Mouse (Mus musculus) midbrain, embryonic 11.5 days (tissue): ENCODE measurements around the gene Sesn1. TPM values are rescaled to one million over a fixed set of nuclear protein-coding genes. Genes with fewer than 3 reads are reported as not detected.

Source experiments
- ATAC-seq: fragments of 200-750 bp; cut with Nextera tagmentation; 2 replicates; pipeline ENCODE4 v1.8.0; 2017; ENCODE audit warnings: moderate TSS enrichment, moderate library complexity; ENCODE audit not compliant: low FRiP score
- DNase-seq: peaks from one replicate; pipeline ENCODE4 v3.0.0; 2015; ENCODE audit warnings: low spot score; ENCODE audit errors: missing footprints
- H3K27ac ChIP-seq: fragments of 300-500 bp; sonication (generic); 2 replicates; pipeline ENCODE4 v1.5.1; 2014; ENCODE audit warnings: low read depth, low read length
- H3K27me3 ChIP-seq: fragments of 300-500 bp; sonication (generic); 2 replicates; pipeline ENCODE4 v1.6.1; 2014; ENCODE audit warnings: mild to moderate bottlenecking, low read length, moderate library complexity, mixed read lengths; ENCODE audit not compliant: control insufficient read depth, insufficient read depth
- H3K36me3 ChIP-seq: fragments of 300-500 bp; sonication (generic); 2 replicates; pipeline ENCODE4 v1.6.1; 2014; ENCODE audit warnings: mild to moderate bottlenecking, low read length, moderate library complexity, mixed read lengths; ENCODE audit not compliant: control insufficient read depth, insufficient read depth
- H3K4me1 ChIP-seq: fragments of 300-500 bp; sonication (generic); 2 replicates; pipeline ENCODE4 v1.6.1; 2014; ENCODE audit warnings: low read length; ENCODE audit not compliant: control insufficient read depth, insufficient read depth
- H3K4me2 ChIP-seq: fragments of 300-500 bp; sonication (generic); 2 replicates; pipeline ENCODE4 v1.6.1; 2014; ENCODE audit warnings: mild to moderate bottlenecking, moderate library complexity
- H3K4me3 ChIP-seq: fragments of 300-500 bp; sonication (generic); 2 replicates; pipeline ENCODE4 v1.5.1; 2014; ENCODE audit warnings: low read depth, low read length
- H3K9ac ChIP-seq: fragments of 300-500 bp; sonication (generic); 2 replicates; pipeline ENCODE4 v1.6.1; 2014; ENCODE audit warnings: low read length
- H3K9me3 ChIP-seq: fragments of 300-500 bp; sonication (generic); 2 replicates; pipeline ENCODE4 v1.6.1; 2016; ENCODE audit warnings: low read length; ENCODE audit not compliant: control insufficient read depth
- WGBS: fragments of 180-500 bp; shearing (Covaris S2); extraction: QIAGEN DNeasy Blood & Tissue Kit; methylation state at CpG from one replicate; pipeline ENCODE4 v1.1.7; 2014; 5-methylcytosine and 5-hydroxymethylcytosine counted together
- polyA plus RNA-seq: library from polyadenylated mRNA; unstranded; fragments of >200 nt; fragmentation: Nextera tagmentation; extraction: Ambion mirVana; gene quantifications from 2 replicates; pipeline ENCODE4 v1.2.1, GENCODE M21; 2014

The Sesn1 gene
- polyA plus RNA-seq, 1 experiment from 2014 or later: 22.2 TPM

- no peaks in the 10 kb centered on the region for H3K36me3 ChIP-seq
- WGBS: 96% methylated on average over 8 of the region's 8 CpGs
- no peak overlapping the region for H3K9ac ChIP-seq
- no peak overlapping the region for H3K4me2 ChIP-seq
- H3K9me3 ChIP-seq: no peaks in the 10 kb centered on the region
- no peaks in the 10 kb centered on the region for H3K4me1 ChIP-seq
- ATAC-seq (no peak), DNase-seq (no peak)
- no peak overlapping the region for H3K4me3 ChIP-seq
- H3K27me3 ChIP-seq: no peaks in the 10 kb centered on the region
- no peak overlapping the region for H3K27ac ChIP-seq
Measured at GRCm38 (mm10) chr10:41847737-41848136, 38.0 kb downstream of the Sesn1 start.

DNA sequence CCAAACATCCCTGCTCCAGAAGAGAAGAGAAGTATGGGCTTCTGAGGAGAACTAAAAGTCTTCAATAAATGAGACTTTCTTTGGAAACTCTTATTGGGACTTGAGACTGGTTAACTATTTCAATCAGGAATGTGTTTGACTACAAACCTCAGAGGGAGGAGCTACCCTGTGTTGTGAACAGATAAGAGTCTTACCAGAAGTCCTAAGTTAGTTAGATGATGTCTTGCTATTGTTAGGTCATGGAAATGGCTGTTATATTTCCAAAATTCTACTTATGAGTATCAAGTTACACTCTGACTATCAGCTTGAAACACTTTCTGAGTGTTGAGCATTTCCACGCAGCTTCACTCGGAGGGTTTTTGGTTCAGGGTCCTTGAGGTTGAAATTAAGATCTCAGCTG is 39.0 kb downstream of the Sesn1 start:
- H3K36me3 ChIP-seq: no peaks in the 10 kb centered on the region
- H3K27me3 ChIP-seq: no peaks in the 10 kb centered on the region
- H3K4me1 ChIP-seq: no peaks in the 10 kb centered on the region
- H3K9me3 ChIP-seq: no peaks in the 10 kb centered on the region
- no peak for DNase-seq
- no peak overlapping the region for H3K4me3 ChIP-seq
- H3K4me2 ChIP-seq: no peak overlapping the region
- no peak for ATAC-seq
- 95% methylated on average over 2 of the region's 2 CpGs for WGBS
- no peak overlapping the region for H3K9ac ChIP-seq
- H3K27ac ChIP-seq: no peak overlapping the region

DNA sequence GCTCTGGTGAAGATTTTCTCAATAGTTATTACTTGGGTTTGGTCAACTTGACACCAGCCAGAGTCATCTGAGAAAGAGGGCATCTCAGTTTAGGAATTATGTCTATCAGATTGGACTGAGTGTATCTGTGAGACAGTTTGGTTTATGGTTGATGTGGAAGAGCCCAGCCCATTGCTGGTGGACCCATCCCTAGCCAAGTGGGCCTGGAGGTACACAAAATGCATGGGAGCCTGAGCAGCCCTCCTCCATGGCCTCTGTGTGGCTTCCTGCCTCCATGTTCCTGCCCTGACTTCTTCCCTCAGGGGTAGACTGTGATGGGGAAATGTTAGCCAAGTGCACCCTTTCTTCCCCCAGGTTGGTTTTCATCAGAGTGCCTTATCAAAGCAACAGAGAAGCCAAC is 50.1 kb downstream of the Sesn1 start:
- H3K4me2 ChIP-seq: no peak overlapping the region
- no peaks in the 10 kb centered on the region for H3K27me3 ChIP-seq
- H3K4me3 ChIP-seq: no peak overlapping the region
- no peaks in the 10 kb centered on the region for H3K4me1 ChIP-seq
- H3K36me3 ChIP-seq: no peaks in the 10 kb centered on the region
- no peak overlapping the region for H3K9ac ChIP-seq
- no peaks in the 10 kb centered on the region for H3K9me3 ChIP-seq
- H3K27ac ChIP-seq: no peak overlapping the region
- DNase-seq (no peak), ATAC-seq (no peak)

GRCm38 (mm10) chr10:41860275-41860688 is 50.5 kb downstream of the Sesn1 start:
- Histone ChIP-seq H3K27ac (no peak overlapping the region), H3K4me1 (no peaks in the 10 kb centered on the region), H3K4me2 (no peak overlapping the region), H3K4me3 (no peak overlapping the region), H3K36me3 (no peaks in the 10 kb centered on the region), H3K9me3 (no peaks in the 10 kb centered on the region), H3K9ac (no peak overlapping the region), H3K27me3 (no peaks in the 10 kb centered on the region)
- ATAC-seq: no peak
- WGBS: 89% methylated on average over 2 of the region's 2 CpGs
- peak; percentile 73 for DNase-seq

DNA sequence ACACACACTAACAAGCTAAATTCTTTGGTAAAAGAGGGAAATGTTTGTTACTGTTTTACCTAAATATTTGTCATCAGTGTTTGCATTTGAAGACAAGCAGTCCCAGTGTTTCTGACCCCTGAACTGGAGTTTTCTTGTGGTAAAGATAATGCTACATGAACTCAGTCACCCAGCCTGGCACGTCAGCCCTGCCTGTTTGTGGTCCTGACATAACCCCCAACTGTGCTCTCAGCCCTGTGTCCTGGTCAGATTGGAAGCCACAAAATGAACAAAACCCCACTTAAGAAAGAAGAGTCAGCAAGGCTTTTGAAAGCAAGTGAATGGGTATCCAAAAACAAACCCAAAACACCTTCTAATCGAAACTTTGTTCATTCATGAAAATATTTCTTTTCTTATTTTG is 53.3 kb downstream of the Sesn1 start:
- DNase-seq (no peak), ATAC-seq (no peak)
- H3K9me3 ChIP-seq: no peaks in the 10 kb centered on the region
- no peaks in the 10 kb centered on the region for H3K36me3 ChIP-seq
- 74% methylated on average over 2 of the region's 2 CpGs for WGBS
- H3K9ac ChIP-seq: no peak overlapping the region
- H3K27ac ChIP-seq: no peak overlapping the region
- no peaks in the 10 kb centered on the region for H3K27me3 ChIP-seq
- H3K4me2 ChIP-seq: no peak overlapping the region
- peaks cover 3% of the 10 kb centered on the region; the same call in 1 of the 2 replicates for H3K4me1 ChIP-seq
- H3K4me3 ChIP-seq: no peak overlapping the region

DNA sequence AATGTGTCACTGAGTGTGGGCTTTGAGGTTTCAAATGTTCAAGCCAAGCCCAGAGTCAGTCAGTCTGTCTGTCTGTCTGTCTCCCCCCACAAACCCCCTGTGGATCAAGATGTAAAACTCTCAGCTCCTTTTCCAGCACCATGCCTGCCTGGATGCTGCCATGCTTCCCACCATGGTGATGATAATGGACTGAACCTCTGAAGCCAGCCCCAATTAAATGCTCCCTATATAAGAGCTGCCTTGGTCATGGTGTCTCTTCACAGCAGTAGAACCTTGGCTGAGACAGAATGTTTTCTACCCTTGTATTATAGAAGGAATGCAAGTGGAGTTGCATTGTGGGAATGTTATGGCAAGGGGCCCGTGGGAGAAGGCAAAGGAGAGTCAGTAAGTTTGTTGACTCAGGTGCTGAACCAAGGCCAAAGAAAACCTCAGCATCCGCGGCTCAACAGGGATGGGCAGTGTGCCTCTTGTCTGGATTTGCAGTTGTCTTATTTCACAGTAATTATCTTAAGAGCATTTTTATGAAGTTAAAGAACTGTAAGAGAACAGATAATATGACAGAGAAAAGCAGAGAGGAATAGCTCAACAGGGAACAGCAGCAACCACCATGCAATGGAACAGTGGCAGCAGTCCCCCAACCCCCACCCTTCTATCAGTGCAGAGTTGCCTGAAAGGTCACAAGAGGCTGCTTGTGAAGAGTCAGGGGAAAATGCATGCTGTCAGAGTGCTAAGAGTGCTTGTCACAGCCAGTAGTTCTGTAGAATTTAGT is 56.5 kb downstream of the Sesn1 start:
- Histone ChIP-seq H3K4me3 (no peak overlapping the region), H3K4me1 (peaks cover 3% of the 10 kb centered on the region; the same call in 1 of the 2 replicates), H3K9ac (no peak overlapping the region), H3K27me3 (no peaks in the 10 kb centered on the region), H3K36me3 (no peaks in the 10 kb centered on the region), H3K9me3 (no peaks in the 10 kb centered on the region), H3K27ac (no peak overlapping the region), H3K4me2 (no peak overlapping the region)
- WGBS: 83% methylated on average over 3 of the region's 3 CpGs
- ATAC-seq (no peak), DNase-seq (peak; percentile 77)

- Histone ChIP-seq H3K27me3 (no peaks in the 10 kb centered on the region), H3K27ac (no peak overlapping the region), H3K4me1 (peaks cover 3% of the 10 kb centered on the region; the same call in 1 of the 2 replicates), H3K36me3 (no peaks in the 10 kb centered on the region), H3K4me2 (no peak overlapping the region), H3K9ac (no peak overlapping the region), H3K4me3 (no peak overlapping the region), H3K9me3 (no peaks in the 10 kb centered on the region)
- no peak for ATAC-seq
- no peak for DNase-seq
Measured at GRCm38 (mm10) chr10:41866838-41867154, 57.1 kb downstream of the Sesn1 start.

DNA sequence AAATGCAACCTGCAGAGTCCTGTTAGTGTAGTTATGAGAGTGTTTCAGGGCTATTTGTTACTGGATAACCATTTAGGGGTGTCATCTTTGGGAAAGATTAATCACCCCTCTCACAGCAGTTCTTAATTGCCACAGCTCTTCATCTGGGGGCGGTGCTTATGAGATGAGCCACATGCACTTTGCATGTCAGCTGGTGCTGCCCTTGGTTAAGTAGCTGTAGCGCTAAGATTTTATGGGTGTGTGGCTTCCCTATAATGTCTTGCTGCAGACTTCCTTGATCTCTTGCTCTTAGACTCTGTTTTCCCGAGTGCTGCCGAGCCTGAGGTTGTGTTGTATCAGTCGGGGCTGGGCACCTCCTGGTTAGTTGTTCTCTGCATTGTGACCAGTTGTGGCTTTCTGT is 58.2 kb downstream of the Sesn1 start:
- no peaks in the 10 kb centered on the region for H3K27me3 ChIP-seq
- peaks cover 3% of the 10 kb centered on the region; the same call in 1 of the 2 replicates for H3K4me1 ChIP-seq
- ATAC-seq (no peak), DNase-seq (no peak)
- no peak overlapping the region for H3K27ac ChIP-seq
- no peak overlapping the region for H3K4me2 ChIP-seq
- whole genome bisulfite sequencing: 87% methylated on average over 5 of the region's 5 CpGs
- H3K9me3 ChIP-seq: no peaks in the 10 kb centered on the region
- H3K9ac ChIP-seq: no peak overlapping the region
- H3K4me3 ChIP-seq: no peak overlapping the region
- H3K36me3 ChIP-seq: no peaks in the 10 kb centered on the region

DNA sequence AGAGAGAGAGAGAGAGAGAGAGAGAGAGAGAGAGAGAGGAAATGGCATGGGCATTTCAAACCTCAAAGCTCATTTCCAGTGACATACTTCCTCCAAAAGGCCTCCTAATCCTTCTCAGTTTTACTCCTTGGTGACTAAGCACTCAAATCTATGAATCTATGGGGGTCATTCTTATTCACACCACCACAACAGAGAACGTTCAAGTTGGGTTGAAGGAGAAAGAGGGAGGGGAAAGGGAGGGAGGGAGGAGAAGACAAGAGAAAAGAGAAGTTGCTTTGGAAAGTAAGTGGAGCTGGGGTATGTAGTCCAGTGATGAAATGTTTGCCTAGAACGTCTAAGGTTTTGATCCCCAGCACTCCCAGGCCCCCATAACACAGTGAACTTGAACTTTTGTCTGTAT is 60.4 kb downstream of the Sesn1 start:
- Histone ChIP-seq H3K9ac (no peak overlapping the region), H3K9me3 (no peaks in the 10 kb centered on the region), H3K27ac (no peak overlapping the region), H3K4me3 (no peak overlapping the region), H3K4me2 (no peak overlapping the region), H3K27me3 (no peaks in the 10 kb centered on the region), H3K36me3 (no peaks in the 10 kb centered on the region), H3K4me1 (peaks cover 3% of the 10 kb centered on the region; the same call in 1 of the 2 replicates)
- DNase-seq (no peak), ATAC-seq (no peak)
- WGBS: 68% methylated on average over 2 of the region's 2 CpGs
